Mouse (Mus musculus): ENCODE data around the gene Gm867. TPM values are rescaled to one million over a fixed set of nuclear protein-coding genes. Genes with fewer than 3 reads are reported as not detected.
A peak's percentile ranks its signal among the peaks of the same experiment; 100 is the strongest.

The Gm867 gene
- polyA plus RNA-seq, 1 experiment from 2014 or later, result 0.53 TPM

DNA sequence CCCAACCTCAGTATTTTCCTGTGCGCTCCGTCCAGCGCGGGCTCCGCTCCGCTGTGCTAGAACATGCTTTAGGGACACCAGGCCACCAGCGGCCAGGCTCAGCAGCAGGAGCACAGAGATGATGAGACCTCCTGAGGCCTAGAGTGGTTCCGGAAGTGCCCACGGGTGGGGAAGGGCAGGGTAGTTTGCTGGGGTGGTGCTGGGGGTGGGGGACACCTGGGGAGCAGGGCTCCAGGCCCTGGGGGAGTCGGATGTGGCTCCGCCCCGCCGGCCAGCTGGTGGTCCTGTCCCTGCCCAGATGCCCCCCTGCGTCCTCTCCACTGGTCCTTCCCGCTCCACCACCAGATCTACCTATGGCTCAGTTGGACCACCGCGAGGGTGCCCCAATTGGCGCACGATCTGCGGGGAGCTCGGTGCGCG, 10.3 kb upstream of the Gm867 start:
- DNase-seq (peak; percentile 60), ATAC-seq (ENCODE audit: low FRiP score, low TSS enrichment) (peak; percentile 66; the same call in 1 of the 2 replicates)
- Histone ChIP-seq H3K9me3 (ENCODE audit: control insufficient read depth, low read length) (no peaks in the 10 kb centered on the region), H3K36me3 (ENCODE audit: control insufficient read depth, insufficient read depth, low read length) (no peaks in the 10 kb centered on the region), H3K4me3 (replicated peaks; ENCODE audit: low read depth, low read length) (peak overlapping the region; percentile 35), H3K27me3 (ENCODE audit: control insufficient read depth, insufficient read depth, low read length) (no peaks in the 10 kb centered on the region), H3K27ac (replicated peaks; ENCODE audit: low read depth, low read length) (no peak overlapping the region), H3K4me2 (ENCODE audit: low read length) (peak overlapping the region; percentile 70), H3K9ac (replicated peaks; ENCODE audit: low read length) (peak overlapping the region; percentile 53), H3K4me1 (ENCODE audit: control insufficient read depth, insufficient read depth, low read length) (peaks cover 6% of the 10 kb centered on the region; the same call in 1 of the 2 replicates)
- 2% methylated on average over 22 of the region's 23 CpGs for WGBS

- no peak overlapping the region for H3K9ac ChIP-seq (replicated peaks; ENCODE audit: low read length)
- ATAC-seq (ENCODE audit: low FRiP score, low TSS enrichment), result no peak
- DNase-seq, result no peak
- H3K4me1 ChIP-seq (ENCODE audit: control insufficient read depth, insufficient read depth, low read length), result peaks cover 6% of the 10 kb centered on the region; the same call in 1 of the 2 replicates
- H3K4me3 ChIP-seq (replicated peaks; ENCODE audit: low read depth, low read length), result no peak overlapping the region
- H3K36me3 ChIP-seq (ENCODE audit: control insufficient read depth, insufficient read depth, low read length), result no peaks in the 10 kb centered on the region
- H3K9me3 ChIP-seq (ENCODE audit: control insufficient read depth, low read length), result no peaks in the 10 kb centered on the region
- no peak overlapping the region for H3K4me2 ChIP-seq (ENCODE audit: low read length)
- WGBS, result 86% methylated on average over 22 of the region's 22 CpGs
- no peaks in the 10 kb centered on the region for H3K27me3 ChIP-seq (ENCODE audit: control insufficient read depth, insufficient read depth, low read length)
- H3K27ac ChIP-seq (replicated peaks; ENCODE audit: low read depth, low read length), result no peak overlapping the region
Observed at GRCm38 (mm10) chr10:75949053-75950045, 8.9 kb upstream of the Gm867 start.

GRCm38 (mm10) chr10:75948079-75948478, 7.6 kb upstream of the Gm867 start:
- DNase-seq (no peak), ATAC-seq (ENCODE audit: low FRiP score, low TSS enrichment) (no peak)
- Histone ChIP-seq H3K27me3 (ENCODE audit: control insufficient read depth, insufficient read depth, low read length) (no peaks in the 10 kb centered on the region), H3K27ac (replicated peaks; ENCODE audit: low read depth, low read length) (no peak overlapping the region), H3K4me1 (ENCODE audit: control insufficient read depth, insufficient read depth, low read length) (peaks cover 6% of the 10 kb centered on the region; the same call in 1 of the 2 replicates), H3K36me3 (ENCODE audit: control insufficient read depth, insufficient read depth, low read length) (no peaks in the 10 kb centered on the region), H3K9ac (replicated peaks; ENCODE audit: low read length) (no peak overlapping the region), H3K9me3 (ENCODE audit: control insufficient read depth, low read length) (no peaks in the 10 kb centered on the region), H3K4me2 (ENCODE audit: low read length) (no peak overlapping the region), H3K4me3 (replicated peaks; ENCODE audit: low read depth, low read length) (no peak overlapping the region)
- 81% methylated on average over 5 of the region's 5 CpGs for WGBS

GRCm38 (mm10) chr10:75945896-75946295, 5.4 kb upstream of the Gm867 start:
- no peaks in the 10 kb centered on the region for H3K9me3 ChIP-seq (ENCODE audit: control insufficient read depth, low read length)
- no peaks in the 10 kb centered on the region for H3K27me3 ChIP-seq (ENCODE audit: control insufficient read depth, insufficient read depth, low read length)
- no peak overlapping the region for H3K27ac ChIP-seq (replicated peaks; ENCODE audit: low read depth, low read length)
- ATAC-seq (ENCODE audit: low FRiP score, low TSS enrichment), result no peak
- no peak overlapping the region for H3K9ac ChIP-seq (replicated peaks; ENCODE audit: low read length)
- H3K36me3 ChIP-seq (ENCODE audit: control insufficient read depth, insufficient read depth, low read length), result no peaks in the 10 kb centered on the region
- no peak for DNase-seq
- H3K4me1 ChIP-seq (ENCODE audit: control insufficient read depth, insufficient read depth, low read length), result peaks cover under 1% of the 10 kb centered on the region; the same call in 1 of the 2 replicates
- no peak overlapping the region for H3K4me2 ChIP-seq (ENCODE audit: low read length)
- no peak overlapping the region for H3K4me3 ChIP-seq (replicated peaks; ENCODE audit: low read depth, low read length)
- WGBS, result 86% methylated on average over 7 of the region's 7 CpGs

DNA sequence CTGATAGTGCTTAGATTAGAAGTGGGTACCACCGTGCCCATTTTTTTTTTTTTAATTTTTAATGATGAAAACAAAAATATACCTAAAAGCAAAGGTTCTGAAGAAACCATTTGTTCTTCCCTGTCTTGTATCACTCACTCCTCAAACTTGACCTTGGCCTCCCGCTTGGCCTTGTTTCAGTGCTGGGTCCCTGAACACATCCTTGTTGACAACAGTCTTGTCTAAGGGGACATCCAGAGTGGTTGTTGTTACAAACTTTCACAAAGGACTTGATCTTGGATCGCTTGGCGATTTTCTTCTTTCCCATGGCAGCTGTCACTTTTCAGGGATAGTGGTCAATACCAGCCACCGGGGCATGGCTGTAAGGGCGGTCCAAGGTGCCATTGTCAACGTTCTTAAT, 4.7 kb upstream of the Gm867 start:
- no peak overlapping the region for H3K4me2 ChIP-seq (ENCODE audit: low read length)
- ATAC-seq (ENCODE audit: low FRiP score, low TSS enrichment) (no peak), DNase-seq (no peak)
- H3K4me1 ChIP-seq (ENCODE audit: control insufficient read depth, insufficient read depth, low read length), result no peaks in the 10 kb centered on the region
- no peaks in the 10 kb centered on the region for H3K27me3 ChIP-seq (ENCODE audit: control insufficient read depth, insufficient read depth, low read length)
- H3K36me3 ChIP-seq (ENCODE audit: control insufficient read depth, insufficient read depth, low read length), result no peaks in the 10 kb centered on the region
- H3K27ac ChIP-seq (replicated peaks; ENCODE audit: low read depth, low read length), result no peak overlapping the region
- no peak overlapping the region for H3K4me3 ChIP-seq (replicated peaks; ENCODE audit: low read depth, low read length)
- H3K9me3 ChIP-seq (ENCODE audit: control insufficient read depth, low read length), result no peaks in the 10 kb centered on the region
- 92% methylated on average over 7 of the region's 7 CpGs for WGBS
- H3K9ac ChIP-seq (replicated peaks; ENCODE audit: low read length), result no peak overlapping the region

DNA sequence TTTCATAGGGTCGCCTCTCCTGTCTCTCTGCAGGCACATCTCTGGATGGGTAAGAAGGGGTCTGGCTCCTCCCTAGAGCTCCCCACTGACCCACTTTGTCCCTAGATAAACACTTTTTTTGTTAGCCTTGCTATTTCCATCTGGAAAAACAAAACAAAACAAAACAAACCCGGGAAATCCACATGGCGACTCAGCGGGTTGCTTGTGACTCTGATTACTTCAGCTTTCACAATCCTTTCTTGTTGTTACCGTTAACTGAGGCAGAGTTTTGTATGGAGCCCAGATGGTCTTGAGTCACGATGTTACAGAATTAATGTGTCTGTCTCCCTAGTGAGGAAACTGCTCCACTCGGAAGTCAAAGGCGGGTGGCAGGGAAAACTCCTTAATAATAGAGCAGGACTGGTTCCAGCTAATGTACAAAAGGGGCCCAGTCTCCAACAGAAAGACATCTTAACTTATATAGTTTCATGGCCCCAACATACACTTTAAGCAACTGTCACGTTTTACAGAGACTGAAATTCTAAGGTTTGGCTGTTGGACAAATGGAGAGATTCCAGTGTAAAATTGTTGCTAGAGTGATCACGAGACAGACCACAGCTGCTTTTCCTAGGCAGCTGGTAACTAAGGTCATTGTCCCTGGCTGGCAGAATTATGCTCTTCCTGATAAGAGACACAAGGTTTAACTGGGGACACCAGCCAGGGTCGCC, 3.7 kb upstream of the Gm867 start:
- H3K4me1 ChIP-seq (ENCODE audit: control insufficient read depth, insufficient read depth, low read length), result no peaks in the 10 kb centered on the region
- H3K9ac ChIP-seq (replicated peaks; ENCODE audit: low read length), result no peak overlapping the region
- H3K9me3 ChIP-seq (ENCODE audit: control insufficient read depth, low read length), result no peaks in the 10 kb centered on the region
- no peaks in the 10 kb centered on the region for H3K27me3 ChIP-seq (ENCODE audit: control insufficient read depth, insufficient read depth, low read length)
- WGBS, result 26% methylated on average over 11 of the region's 11 CpGs
- no peaks in the 10 kb centered on the region for H3K36me3 ChIP-seq (ENCODE audit: control insufficient read depth, insufficient read depth, low read length)
- no peak overlapping the region for H3K4me3 ChIP-seq (replicated peaks; ENCODE audit: low read depth, low read length)
- no peak overlapping the region for H3K4me2 ChIP-seq (ENCODE audit: low read length)
- ATAC-seq (ENCODE audit: low FRiP score, low TSS enrichment), result no peak
- H3K27ac ChIP-seq (replicated peaks; ENCODE audit: low read depth, low read length), result no peak overlapping the region
- DNase-seq, result peak; percentile 41

- Histone ChIP-seq H3K27me3 (ENCODE audit: control insufficient read depth, insufficient read depth, low read length) (no peaks in the 10 kb centered on the region; the same call in 1 of the 2 replicates), H3K36me3 (ENCODE audit: control insufficient read depth, insufficient read depth, low read length) (no peaks in the 10 kb centered on the region), H3K4me3 (replicated peaks; ENCODE audit: low read depth, low read length) (no peak within 1 kb of the TSS), H3K9ac (replicated peaks; ENCODE audit: low read length) (no peak within 1 kb of the TSS), H3K27ac (replicated peaks; ENCODE audit: low read depth, low read length) (no peak within 1 kb of the TSS), H3K4me1 (ENCODE audit: control insufficient read depth, insufficient read depth, low read length) (no peaks in the 10 kb centered on the region), H3K4me2 (ENCODE audit: low read length) (no peak within 1 kb of the TSS), H3K9me3 (ENCODE audit: control insufficient read depth, low read length) (no peaks in the 10 kb centered on the region)
- 89% methylated on average over 15 of the region's 15 CpGs for WGBS
- DNase-seq (no peak), ATAC-seq (ENCODE audit: low FRiP score, low TSS enrichment) (no peak)
Observed at GRCm38 (mm10) chr10:75942736-75943477, 2.4 kb upstream of the Gm867 start, which contains the start of gene Vpreb3. Gene Vpreb3 (plus strand): TSS chr10:75943057.
